Mouse (Mus musculus) embryo, embryonic 11.5 days (tissue): ENCODE measurements around the gene Srl.
"Not testable (repeated sequence)": the region's sequence is repeated elsewhere in the genome, so short reads cannot be mapped to it uniquely, and the experiment has no call there.

ENCODE experiments used
- DNase-seq: peaks from one replicate; pipeline ENCODE4 v3.0.0-alpha.2; 2012; ENCODE audit warnings: low read depth, low spot score

Srl gene

DNA sequence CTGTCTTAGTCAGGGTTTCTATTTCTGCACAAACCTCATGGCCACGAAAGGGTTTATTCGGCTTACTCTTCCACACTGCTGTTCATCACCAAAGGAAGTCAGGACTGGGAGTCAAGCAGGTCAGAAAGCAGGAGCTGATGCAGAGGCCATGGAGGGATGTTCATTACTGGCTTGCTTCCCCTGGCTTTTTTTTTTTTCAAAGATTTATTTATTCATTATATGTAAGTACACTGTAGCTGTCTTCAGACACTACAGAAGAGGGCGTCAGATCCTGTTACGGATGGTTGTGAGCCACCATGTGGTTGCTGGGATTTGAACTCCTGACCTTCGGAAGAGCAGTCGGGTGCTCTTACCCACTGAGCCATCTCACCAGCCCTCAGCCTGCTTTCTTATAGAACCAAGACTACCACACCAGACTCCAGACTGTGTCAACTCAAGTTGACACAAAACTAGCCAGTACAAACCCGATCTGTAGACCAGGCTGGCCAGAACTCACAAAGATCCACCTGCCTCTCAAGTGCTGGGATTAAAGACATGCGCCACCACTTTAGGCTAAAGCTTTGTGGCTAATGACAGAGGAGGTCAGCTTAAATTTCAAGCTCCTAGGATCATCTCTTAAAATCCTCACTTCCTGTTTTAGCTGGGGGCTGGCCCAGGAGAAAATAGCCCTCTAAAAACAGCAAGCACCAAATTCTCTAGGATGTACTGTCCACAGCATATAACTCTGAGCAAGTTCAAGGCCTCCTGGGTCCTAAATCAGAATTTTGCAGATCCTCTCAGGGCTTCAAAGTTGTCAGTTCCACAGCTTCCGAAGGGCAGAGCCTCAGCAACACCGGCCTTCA is 67.4 kb downstream of the Srl start:
- not testable (repeated sequence) for DNase-seq

DNA sequence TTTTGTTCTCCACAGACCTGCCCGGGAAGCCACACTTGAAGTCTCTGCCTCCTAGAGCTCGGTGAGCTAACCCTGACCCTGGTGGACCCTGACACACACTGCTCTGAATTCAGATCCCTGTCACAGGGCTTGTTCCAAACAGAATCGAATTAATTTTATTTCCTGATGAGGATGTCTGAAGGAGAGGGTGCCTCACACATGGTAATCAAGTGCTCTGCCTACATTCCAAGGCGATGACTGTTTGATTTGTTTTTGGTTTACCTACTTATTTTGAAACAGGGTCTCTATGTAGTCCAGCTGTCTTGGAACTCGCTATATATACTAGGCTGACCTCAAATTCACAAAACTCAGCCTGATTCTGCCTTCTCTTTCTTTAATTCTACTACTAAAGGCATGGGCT is 68.4 kb downstream of the Srl start:
- no peak for DNase-seq

DNA sequence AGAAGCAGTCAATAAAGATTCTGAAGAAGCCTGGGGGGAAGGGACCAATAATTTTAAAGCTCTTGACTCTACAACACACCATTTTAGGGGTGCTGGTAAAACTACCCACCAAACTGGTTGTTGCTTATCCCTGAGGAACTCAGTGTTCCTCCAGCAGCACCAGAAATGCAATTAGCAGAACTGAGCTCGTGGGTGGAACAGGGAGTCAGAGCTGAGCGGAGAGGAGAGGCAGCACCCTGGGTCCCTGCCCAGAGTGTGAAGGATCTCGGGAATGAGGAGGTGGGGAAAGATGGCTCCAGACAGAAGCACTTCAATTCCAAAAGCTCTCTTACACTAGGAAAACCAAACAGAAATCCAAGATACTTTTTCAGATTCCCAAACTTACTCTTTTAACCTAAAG is 68.9 kb downstream of the Srl start:
- DNase-seq, result no peak

DNA sequence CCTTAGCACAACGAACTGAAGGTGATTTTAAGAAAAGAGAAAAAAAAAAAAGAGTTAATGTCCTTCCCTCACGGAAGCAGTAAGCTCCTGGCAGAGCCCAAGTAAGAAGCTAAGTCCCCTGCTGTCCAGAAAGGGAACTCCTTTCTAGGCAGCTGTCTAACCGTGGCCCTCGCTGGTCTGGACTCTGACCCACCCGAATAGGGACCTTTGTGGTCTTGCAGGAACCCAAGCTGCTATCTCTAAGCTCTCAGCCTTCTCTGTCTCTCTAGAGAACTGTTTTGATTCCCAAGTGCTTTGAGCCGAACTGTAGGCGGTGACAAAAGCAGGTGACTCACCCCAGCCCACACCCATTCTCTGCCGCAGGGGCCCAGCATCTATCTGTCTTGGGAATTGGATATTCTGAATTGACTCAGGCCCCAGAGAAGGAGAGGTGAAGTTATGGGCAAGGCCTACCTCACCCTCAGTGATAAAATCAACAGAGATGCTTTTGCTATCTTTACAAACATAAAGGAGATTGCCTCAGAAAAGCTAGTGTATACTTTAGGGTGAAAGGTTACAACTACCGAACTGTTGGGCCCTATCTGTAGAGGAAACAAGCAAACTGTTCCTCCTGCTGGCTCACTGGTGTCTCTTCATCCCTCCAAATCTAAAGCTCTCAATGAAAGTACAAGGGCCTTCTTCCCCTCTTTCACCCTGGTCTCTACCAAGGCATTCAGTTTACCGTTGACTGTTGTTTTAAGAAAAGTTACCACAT is 71.8 kb downstream of the Srl start:
- no peak for DNase-seq

DNA sequence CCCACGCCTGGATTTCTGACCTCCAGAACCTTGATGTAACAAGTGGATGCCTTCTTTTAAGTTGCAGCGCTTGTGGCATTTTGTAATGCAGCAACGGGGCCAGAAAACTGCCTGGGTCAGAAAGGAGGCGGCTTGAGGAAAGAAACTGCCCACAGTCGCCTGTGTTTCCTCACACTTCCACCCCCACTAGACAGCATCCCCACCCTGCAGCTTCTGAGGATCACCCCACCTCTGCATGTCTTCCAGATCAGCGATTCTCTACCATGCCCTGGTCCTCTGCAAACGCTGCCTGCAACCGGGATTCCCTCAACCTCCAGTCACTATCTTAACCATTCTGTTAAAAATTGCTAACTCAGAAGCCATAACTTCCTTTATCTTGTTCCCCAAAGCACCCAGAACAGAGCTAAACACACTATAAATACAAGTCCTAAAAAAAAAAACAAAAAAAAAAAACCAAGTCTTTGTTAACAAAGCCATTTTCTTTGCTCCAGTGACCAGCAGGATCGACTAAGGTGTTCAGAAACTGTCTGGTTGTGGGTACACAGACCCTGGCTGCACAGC is 77.0 kb downstream of the Srl start:
- DNase-seq, result no peak

DNA sequence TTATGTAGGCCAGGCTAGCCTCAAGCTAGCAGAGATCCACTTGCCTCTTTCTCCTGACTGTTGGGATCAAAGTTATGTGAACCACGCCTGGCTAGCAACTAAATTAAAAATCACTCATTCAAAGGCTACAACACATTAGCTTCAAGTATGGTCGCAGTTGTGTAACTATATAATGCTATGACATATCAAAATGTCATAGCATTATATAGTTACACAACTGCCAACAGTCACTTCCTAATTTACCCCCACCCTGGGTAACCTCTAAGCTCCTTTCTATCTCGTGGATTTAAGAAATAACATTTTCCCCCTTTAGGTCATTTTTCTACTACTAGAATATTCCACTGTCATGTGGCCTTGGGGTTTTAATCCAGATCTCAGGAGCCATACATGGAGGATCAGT is 83.7 kb downstream of the Srl start:
- DNase-seq, result no peak

DNA sequence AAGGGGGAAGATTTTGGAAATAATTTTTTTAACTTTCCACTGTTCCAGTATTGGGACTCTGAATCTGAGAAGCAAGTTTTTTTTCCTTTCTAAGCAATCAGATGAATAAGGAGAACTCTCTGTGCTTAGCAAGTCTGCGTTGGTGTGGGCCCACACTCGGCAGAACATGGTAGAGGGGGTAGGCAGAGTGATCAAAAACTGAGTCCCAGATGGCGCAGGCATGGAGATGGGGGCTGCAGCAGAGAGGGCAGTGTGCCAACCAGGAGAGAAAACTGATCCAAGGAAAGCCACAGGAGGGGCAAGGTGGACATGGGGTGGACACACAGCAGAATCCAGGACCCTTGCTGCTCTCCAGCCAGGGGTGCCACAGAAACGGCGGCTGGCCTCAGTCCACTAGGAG is 85.2 kb downstream of the Srl start:
- DNase-seq, result no peak

DNA sequence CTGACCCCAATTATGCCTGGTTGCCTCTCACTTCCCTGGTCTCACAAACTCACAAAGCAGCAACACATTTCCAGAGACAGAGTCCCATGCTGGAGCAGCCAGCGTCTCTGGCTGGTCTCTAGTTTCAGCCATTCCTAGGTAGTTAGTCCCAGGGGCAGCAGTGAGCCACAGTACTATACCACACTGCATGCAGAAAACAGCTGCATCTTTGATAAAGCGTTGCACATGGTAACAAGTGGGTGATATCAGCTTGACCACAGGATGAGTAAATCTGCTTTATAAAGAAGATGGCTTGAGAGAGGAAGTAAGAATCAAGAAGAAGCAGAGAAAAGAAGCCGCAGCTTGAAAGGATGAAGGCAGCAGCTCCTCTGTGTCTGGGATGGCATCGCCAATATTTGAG is 85.9 kb downstream of the Srl start:
- no peak for DNase-seq

DNA sequence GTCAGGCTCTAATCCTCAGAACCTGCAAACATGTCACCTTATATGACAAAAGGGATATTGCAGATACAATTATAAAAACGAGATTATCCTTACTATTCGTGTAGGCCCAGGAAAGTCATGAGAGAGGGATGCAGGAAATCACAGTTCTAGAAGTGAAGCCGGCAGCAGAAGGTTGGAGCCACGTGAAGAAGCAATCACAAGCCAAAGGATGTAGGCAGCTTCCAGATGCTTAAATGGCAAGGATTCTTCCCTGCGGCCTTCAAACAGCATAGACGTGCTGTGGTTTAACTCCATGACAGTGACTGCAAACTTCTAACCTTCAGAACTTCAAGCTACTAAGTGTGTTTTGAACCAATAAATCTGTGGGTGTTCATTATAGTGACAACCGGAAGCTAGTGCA is 87.1 kb downstream of the Srl start:
- DNase-seq, result no peak

DNA sequence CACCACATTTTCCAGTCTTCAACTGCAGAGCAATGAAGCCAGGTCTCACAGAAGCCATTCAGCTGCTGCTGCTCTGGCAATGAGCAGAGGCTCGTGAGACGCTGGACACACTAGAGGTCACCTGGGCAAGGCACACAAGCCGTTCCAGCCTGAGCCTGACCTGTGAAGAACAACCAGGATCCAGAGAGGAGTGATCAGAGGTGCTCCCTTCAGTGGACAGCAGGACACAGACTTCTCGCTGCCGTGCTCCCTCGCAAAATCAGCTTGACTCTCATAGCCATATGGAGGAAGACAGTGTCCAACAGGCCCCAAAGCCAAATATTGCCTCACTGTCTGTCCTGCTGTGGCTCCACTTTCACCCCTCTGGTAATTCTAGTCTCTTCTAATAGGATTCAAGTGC is 92.2 kb downstream of the Srl start:
- DNase-seq, result no peak

DNA sequence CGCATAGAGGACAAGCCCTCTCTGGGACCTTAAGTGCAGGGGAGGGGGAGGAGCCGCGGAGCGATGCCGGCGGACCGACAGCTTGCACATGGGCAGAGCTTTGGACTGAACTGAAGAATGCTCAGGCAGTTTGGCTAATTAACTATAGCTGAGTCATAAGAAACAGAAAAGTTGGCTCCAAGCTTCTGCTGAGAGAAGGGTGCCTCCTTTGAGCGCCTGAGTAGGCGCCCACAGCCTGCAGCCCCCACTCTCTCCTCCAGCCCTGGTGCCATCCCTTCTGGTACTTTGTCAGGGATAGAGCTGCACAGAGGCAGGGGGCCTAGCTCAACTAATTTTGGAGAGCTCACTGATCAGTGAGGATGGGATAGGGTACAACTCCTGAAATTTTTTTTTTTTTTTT is 93.4 kb downstream of the Srl start:
- DNase-seq, result no peak

DNA sequence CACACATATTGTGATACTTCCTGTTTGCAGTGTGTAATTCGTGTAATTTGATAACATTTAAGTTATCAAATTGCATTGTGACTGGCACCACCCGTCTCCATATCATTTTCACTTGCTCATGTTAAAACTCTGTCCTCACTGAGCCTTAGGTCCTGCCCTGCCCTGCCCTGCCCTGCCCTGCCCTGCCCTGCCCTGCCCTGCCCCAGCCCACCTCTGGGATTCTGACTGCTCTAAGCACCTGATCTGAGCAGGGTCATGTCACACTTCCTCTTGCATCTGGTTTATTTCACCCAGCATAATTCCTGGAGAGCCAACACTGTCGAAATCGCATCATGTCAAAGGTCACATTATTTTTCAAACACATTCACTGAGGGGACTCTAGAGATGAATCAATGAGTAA is 95.2 kb downstream of the Srl start:
- DNase-seq, result no peak

DNA sequence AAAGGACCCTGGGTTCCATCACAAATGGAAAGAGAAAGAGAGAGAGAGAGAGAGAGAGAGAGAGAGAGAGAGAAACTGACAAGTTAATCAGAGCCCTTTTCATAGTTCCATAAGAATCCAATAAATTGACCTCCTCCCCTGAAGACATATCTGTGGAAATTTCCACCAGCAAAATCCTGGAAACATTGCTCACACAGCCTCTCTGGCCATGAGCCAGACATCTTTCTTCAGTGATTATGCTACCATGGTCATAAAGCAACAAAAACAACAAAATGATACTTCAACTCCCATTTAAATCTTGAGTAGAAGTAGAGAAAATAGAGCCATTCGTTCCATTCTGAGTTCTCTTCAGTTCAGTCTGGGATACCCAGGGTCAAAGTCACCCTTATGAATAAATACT is 97.2 kb downstream of the Srl start:
- no peak for DNase-seq

DNA sequence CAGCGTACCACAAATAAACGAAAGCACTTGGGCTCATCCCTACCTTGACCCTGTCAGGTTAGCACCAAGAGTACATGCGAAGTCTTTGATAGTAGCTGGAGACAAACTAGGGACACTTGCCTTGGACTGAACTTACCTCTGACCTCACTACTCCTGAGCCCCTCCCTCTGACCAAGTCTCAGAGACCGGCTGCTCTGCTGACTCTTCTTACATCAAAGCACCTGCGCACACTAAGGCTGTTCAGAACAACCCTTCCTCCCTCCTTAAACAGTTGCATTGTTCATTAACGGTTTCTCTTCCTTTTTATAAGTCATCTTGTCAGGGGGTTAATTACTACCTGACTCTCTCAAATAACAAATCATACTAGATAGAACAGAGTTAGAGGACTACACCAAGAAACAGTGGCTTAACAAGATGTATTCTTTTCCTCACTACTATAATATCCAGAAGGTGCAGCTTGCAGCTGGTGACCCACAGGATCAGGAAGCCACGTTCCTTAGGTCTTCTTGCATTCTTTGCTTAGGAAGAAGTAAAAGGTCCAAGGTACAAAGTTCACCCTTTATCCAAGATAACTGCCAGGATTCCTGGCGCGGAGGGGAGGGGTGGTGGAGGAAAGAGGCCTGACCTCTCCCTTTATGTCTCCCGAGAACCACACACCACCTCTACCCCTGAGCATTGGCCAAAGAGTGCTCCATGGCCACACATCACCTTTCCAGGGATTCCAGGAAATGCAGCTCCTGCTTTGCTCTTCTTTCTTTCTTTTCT is 102.1 kb downstream of the Srl start:
- no peak for DNase-seq

DNA sequence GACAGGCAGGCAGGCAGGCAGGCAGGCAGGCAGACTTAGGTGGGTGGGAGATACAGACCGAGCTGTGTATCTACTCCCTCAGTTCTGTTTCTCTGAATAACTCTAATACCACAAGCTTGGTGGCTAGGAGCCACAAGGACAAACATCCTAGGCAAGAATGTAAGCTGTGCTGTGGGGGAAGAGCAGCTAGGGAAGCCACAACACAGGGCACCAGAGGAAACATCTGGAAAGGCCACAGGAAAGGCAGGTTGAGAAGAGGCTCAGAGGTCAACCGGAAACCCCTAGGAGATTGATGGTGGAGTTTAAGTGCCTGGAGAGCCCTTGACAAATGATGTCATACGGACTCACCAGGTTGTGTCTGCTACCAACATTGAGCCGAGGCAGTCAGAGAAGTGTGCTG is 104.9 kb downstream of the Srl start:
- no peak for DNase-seq

DNA sequence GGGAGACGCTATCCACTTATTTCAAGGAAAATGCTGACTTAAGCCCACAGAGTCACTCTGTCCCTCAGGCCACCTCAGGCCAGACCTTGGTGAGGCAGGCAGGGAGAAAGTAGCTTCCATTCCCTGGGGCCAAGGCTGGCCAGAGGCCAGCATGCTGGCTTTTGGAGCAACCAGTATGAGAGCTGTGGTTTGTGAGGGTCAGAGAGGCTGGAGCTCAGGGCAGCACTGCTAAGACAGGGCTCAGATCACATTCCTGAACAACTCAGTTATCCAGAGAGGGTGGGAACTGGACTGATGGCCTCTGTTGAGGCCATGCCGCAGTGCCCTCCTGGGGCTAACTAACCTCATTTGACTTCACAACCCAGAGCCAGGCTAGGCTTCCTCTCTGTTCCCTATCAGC is 106.2 kb downstream of the Srl start:
- no peak for DNase-seq

DNA sequence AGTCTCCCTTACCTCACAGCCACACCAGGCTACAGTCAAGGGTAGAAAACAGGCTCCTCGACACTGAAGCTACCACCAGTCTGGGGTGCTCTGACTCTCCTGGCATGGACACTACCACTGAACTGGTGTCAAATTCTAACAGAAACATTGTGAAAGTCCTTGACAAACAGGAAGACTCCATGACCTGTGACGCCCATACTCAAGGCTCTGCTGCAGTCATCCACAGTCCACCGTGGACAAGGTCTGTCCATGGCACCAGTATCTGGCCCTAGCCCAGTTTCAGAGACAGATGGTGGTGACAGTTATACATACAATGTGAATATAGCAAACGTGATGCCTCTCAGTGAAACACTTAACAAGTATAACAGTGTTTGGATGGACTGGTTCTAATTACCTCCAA is 109.8 kb downstream of the Srl start:
- DNase-seq, result no peak

DNA sequence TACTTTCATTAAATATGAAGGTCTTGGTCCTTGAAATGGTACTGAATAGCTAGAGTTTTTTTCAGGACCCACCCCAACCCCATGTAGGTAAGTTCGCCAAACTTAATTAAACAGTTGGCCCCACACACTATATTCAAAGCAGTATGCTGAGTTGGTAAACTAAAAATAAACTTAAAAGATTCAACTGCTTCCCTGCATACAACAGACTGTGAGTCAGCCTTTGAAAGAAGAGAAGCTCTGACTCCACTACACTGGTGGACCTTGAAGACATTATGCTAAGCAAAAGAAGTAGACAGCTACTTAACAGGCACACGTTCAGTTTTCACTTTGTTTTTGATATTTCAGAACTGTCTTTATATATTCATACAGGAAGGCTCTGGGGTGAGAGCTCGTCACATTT is 110.6 kb downstream of the Srl start:
- no peak for DNase-seq

DNA sequence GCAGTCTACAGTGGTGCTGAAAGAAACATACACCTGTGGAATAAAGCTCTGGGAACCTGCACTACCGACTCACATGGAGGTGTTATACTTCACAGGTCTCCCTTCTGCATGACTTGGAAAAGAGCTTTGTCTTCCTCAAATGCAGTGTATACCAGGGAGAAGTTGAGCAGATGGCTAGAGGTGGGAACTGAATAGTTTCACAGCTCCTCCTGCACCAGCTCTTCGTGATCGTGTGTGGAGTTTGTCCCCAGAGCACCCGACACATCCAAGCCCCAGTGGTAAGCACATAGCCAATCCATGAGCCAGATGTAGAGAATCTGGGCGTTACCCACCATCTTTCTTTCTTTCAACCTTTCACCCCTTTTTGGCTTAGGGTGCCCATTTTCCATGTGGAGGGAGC is 111.4 kb downstream of the Srl start:
- DNase-seq, result no peak
